Mouse (Mus musculus): ENCODE measurements around the gene Mex3d. TPM values are rescaled to one million over a fixed set of nuclear protein-coding genes. Genes with fewer than 3 reads are reported as not detected.

The Mex3d gene
- total and polyA plus RNA-seq, 2 experiments from 2014 or later = 2.9 to 20.0 TPM

GRCm38 (mm10) chr10:80369995-80370747, 17.3 kb downstream of the Mex3d start:
- WGBS = 78% methylated on average over 21 of the region's 21 CpGs
- H3K9me3 ChIP-seq (replicated peaks; ENCODE audit: control insufficient read depth, low read length) = no peaks in the 10 kb centered on the region
- no peak overlapping the region for H3K4me3 ChIP-seq (ENCODE audit: low read depth, low read length)
- no peak overlapping the region for H3K4me2 ChIP-seq (ENCODE audit: low read depth, low read length)
- H3K27ac ChIP-seq (ENCODE audit: low read depth) = no peak overlapping the region
- no peak for ATAC-seq (ENCODE audit: insufficient read depth, low read depth)
- 0 out of 2 replicates have a peak, but pooled peaks cover 12% of the 10 kb centered on the region for H3K27me3 ChIP-seq (ENCODE audit: control insufficient read depth, insufficient read depth, low read length)
- no peaks in the 10 kb centered on the region for H3K4me1 ChIP-seq (ENCODE audit: control insufficient read depth, insufficient read depth)
- H3K36me3 ChIP-seq (replicated peaks; ENCODE audit: control insufficient read depth, insufficient read depth, low read length) = no peaks in the 10 kb centered on the region
- DNase-seq (ENCODE audit: low spot score) = no peak
- H3K9ac ChIP-seq (replicated peaks; ENCODE audit: low read depth, low read length) = no peak overlapping the region
- no peak for TF ChIP-seq CTCF (IDR thresholded peaks at IDR 0.05; ENCODE audit: low read depth)
- TF ChIP-seq EP300 (IDR thresholded peaks at IDR 0.05; ENCODE audit: low read depth) = no peak

- Histone ChIP-seq H3K9ac (replicated peaks; ENCODE audit: low read depth, low read length) (no peak overlapping the region), H3K36me3 (replicated peaks; ENCODE audit: control insufficient read depth, insufficient read depth, low read length) (no peaks in the 10 kb centered on the region), H3K4me1 (ENCODE audit: control insufficient read depth, insufficient read depth) (no peaks in the 10 kb centered on the region), H3K4me2 (ENCODE audit: low read depth, low read length) (no peak overlapping the region), H3K27ac (ENCODE audit: low read depth) (no peak overlapping the region), H3K27me3 (ENCODE audit: control insufficient read depth, insufficient read depth, low read length) (peaks cover 23% of the 10 kb centered on the region), H3K9me3 (replicated peaks; ENCODE audit: control insufficient read depth, low read length) (no peaks in the 10 kb centered on the region), H3K4me3 (ENCODE audit: low read depth, low read length) (no peak overlapping the region)
- DNase-seq (ENCODE audit: low spot score) = no peak
- 86% methylated on average over 6 of the region's 6 CpGs for WGBS
- no peak for ATAC-seq (ENCODE audit: insufficient read depth, low read depth)
- no peak for TF ChIP-seq EP300 (IDR thresholded peaks at IDR 0.05; ENCODE audit: low read depth)
- no peak for TF ChIP-seq CTCF (IDR thresholded peaks at IDR 0.05; ENCODE audit: low read depth)
Observed at GRCm38 (mm10) chr10:80368392-80368791, 19.1 kb downstream of the Mex3d start.

GRCm38 (mm10) chr10:80367954-80368353, 19.5 kb downstream of the Mex3d start:
- no peaks in the 10 kb centered on the region for H3K9me3 ChIP-seq (replicated peaks; ENCODE audit: control insufficient read depth, low read length)
- H3K4me1 ChIP-seq (ENCODE audit: control insufficient read depth, insufficient read depth) = no peaks in the 10 kb centered on the region
- no peak overlapping the region for H3K4me3 ChIP-seq (ENCODE audit: low read depth, low read length)
- no peak overlapping the region for H3K9ac ChIP-seq (replicated peaks; ENCODE audit: low read depth, low read length)
- no peaks in the 10 kb centered on the region for H3K36me3 ChIP-seq (replicated peaks; ENCODE audit: control insufficient read depth, insufficient read depth, low read length)
- H3K27ac ChIP-seq (ENCODE audit: low read depth) = no peak overlapping the region
- peaks cover 22% of the 10 kb centered on the region for H3K27me3 ChIP-seq (ENCODE audit: control insufficient read depth, insufficient read depth, low read length)
- 50% methylated on average over 5 of the region's 5 CpGs for WGBS
- no peak for ATAC-seq (ENCODE audit: insufficient read depth, low read depth)
- no peak for TF ChIP-seq EP300 (IDR thresholded peaks at IDR 0.05; ENCODE audit: low read depth)
- no peak for TF ChIP-seq CTCF (IDR thresholded peaks at IDR 0.05; ENCODE audit: low read depth)
- no peak overlapping the region for H3K4me2 ChIP-seq (ENCODE audit: low read depth, low read length)
- DNase-seq (ENCODE audit: low spot score) = no peak

- no peak for ATAC-seq (ENCODE audit: insufficient read depth, low read depth)
- Histone ChIP-seq H3K9me3 (replicated peaks; ENCODE audit: control insufficient read depth, low read length) (no peaks in the 10 kb centered on the region), H3K9ac (replicated peaks; ENCODE audit: low read depth, low read length) (no peak overlapping the region), H3K4me3 (ENCODE audit: low read depth, low read length) (no peak overlapping the region), H3K4me1 (ENCODE audit: control insufficient read depth, insufficient read depth) (no peaks in the 10 kb centered on the region), H3K27me3 (ENCODE audit: control insufficient read depth, insufficient read depth, low read length) (peaks cover 24% of the 10 kb centered on the region), H3K27ac (ENCODE audit: low read depth) (no peak overlapping the region), H3K36me3 (replicated peaks; ENCODE audit: control insufficient read depth, insufficient read depth, low read length) (no peaks in the 10 kb centered on the region), H3K4me2 (ENCODE audit: low read depth, low read length) (no peak overlapping the region)
- no peak for TF ChIP-seq EP300 (IDR thresholded peaks at IDR 0.05; ENCODE audit: low read depth)
- DNase-seq (ENCODE audit: low spot score) = no peak
- WGBS = 64% methylated on average over 6 of the region's 6 CpGs
Observed at GRCm38 (mm10) chr10:80365736-80366135, 21.7 kb downstream of the Mex3d start.

- no peaks in the 10 kb centered on the region for H3K4me1 ChIP-seq (ENCODE audit: control insufficient read depth, insufficient read depth)
- DNase-seq (ENCODE audit: low spot score) (no peak), ATAC-seq (ENCODE audit: insufficient read depth, low read depth) (no peak)
- no peak overlapping the region for H3K4me2 ChIP-seq (ENCODE audit: low read depth, low read length)
- no peaks in the 10 kb centered on the region for H3K36me3 ChIP-seq (replicated peaks; ENCODE audit: control insufficient read depth, insufficient read depth, low read length)
- peaks cover 40% of the 10 kb centered on the region for H3K27me3 ChIP-seq (ENCODE audit: control insufficient read depth, insufficient read depth, low read length)
- no peaks in the 10 kb centered on the region for H3K9me3 ChIP-seq (replicated peaks; ENCODE audit: control insufficient read depth, low read length)
- no peak overlapping the region for H3K27ac ChIP-seq (ENCODE audit: low read depth)
- 33% methylated on average over 6 of the region's 6 CpGs for WGBS
- no peak overlapping the region for H3K9ac ChIP-seq (replicated peaks; ENCODE audit: low read depth, low read length)
- no peak overlapping the region for H3K4me3 ChIP-seq (ENCODE audit: low read depth, low read length)
- no peak for TF ChIP-seq EP300 (IDR thresholded peaks at IDR 0.05; ENCODE audit: low read depth)
- TF ChIP-seq CTCF (IDR thresholded peaks at IDR 0.05; ENCODE audit: low read depth) = no peak
Observed at GRCm38 (mm10) chr10:80363734-80364133, 23.7 kb downstream of the Mex3d start.
